Mouse (Mus musculus) midbrain, embryonic 14.5 days (tissue): ENCODE measurements at regions not wholly inside any gene's neighbourhood (a gene's known extent, or its start where the extent isn't known, plus 50 kb on each side); places are given as distances from the start of the nearest gene placed in this dataset.

Experiments
- ATAC-seq: fragments of 200-750 bp; cut with Nextera tagmentation; 2 replicates; pipeline ENCODE4 v1.8.0; 2017; ENCODE audit warnings: moderate number of reproducible peaks, moderate library complexity; ENCODE audit not compliant: low FRiP score, low TSS enrichment
- DNase-seq: peaks from one replicate; pipeline ENCODE4 v3.0.0-alpha.2; 2015
- H3K27ac ChIP-seq: fragments of 300-500 bp; sonication (generic); replicated peaks from 2 replicates; pipeline ENCODE4 v1.5.1; 2014; ENCODE audit warnings: mild to moderate bottlenecking, low read depth, low read length, moderate library complexity
- H3K27me3 ChIP-seq: fragments of 300-500 bp; sonication (generic); 2 replicates; pipeline ENCODE4 v1.6.1; 2014; ENCODE audit warnings: low read length, control low read depth, mixed read lengths; ENCODE audit not compliant: control insufficient read depth, insufficient read depth
- H3K36me3 ChIP-seq: fragments of 300-500 bp; sonication (generic); 2 replicates; pipeline ENCODE4 v1.6.1; 2014; ENCODE audit warnings: low read length, control low read depth; ENCODE audit not compliant: control insufficient read depth, insufficient read depth
- H3K4me1 ChIP-seq: fragments of 300-500 bp; sonication (generic); 2 replicates; pipeline ENCODE4 v1.6.1; 2014; ENCODE audit warnings: mild to moderate bottlenecking, antibody characterized with exemption, low read length, control low read depth; ENCODE audit not compliant: control insufficient read depth, insufficient read depth
- H3K4me2 ChIP-seq: fragments of 300-500 bp; sonication (generic); 2 replicates; pipeline ENCODE4 v1.6.1; 2014; ENCODE audit warnings: mild to moderate bottlenecking, low read length, moderate library complexity
- H3K4me3 ChIP-seq: fragments of 300-500 bp; sonication (generic); replicated peaks from 2 replicates; pipeline ENCODE4 v1.5.1; 2014; ENCODE audit warnings: low read depth, low read length
- H3K9ac ChIP-seq: fragments of 300-500 bp; sonication (generic); replicated peaks from 2 replicates; pipeline ENCODE4 v1.6.1; 2014; ENCODE audit warnings: mild to moderate bottlenecking, low read length, moderate library complexity
- H3K9me3 ChIP-seq: fragments of 300-500 bp; sonication (generic); 2 replicates; pipeline ENCODE4 v1.6.1; 2016; ENCODE audit warnings: low read length, control low read depth, mixed read lengths; ENCODE audit not compliant: control insufficient read depth
- WGBS: fragments of 180-500 bp; shearing (Covaris S2); extraction: QIAGEN DNeasy Blood & Tissue Kit; methylation state at CpG from one replicate; pipeline ENCODE4 v1.1.7; 2014; 5-methylcytosine and 5-hydroxymethylcytosine counted together

GRCm38 (mm10) chr2:46402373-46403114 is 1285.3 kb upstream of the Zeb2 start:
- Histone ChIP-seq H3K27me3 (no peaks in the 10 kb centered on the region), H3K36me3 (no peaks in the 10 kb centered on the region), H3K9me3 (no peaks in the 10 kb centered on the region), H3K4me2 (no peak overlapping the region), H3K9ac (no peak overlapping the region), H3K4me1 (no peaks in the 10 kb centered on the region), H3K27ac (no peak overlapping the region), H3K4me3 (no peak overlapping the region)
- no peak for ATAC-seq
- no peak for DNase-seq
- WGBS, result 91% methylated on average over 1 of the region's 1 CpGs

- no peak overlapping the region for H3K4me2 ChIP-seq
- no peak overlapping the region for H3K9ac ChIP-seq
- no peaks in the 10 kb centered on the region for H3K9me3 ChIP-seq
- 87% methylated on average over 2 of the region's 2 CpGs for WGBS
- H3K27ac ChIP-seq, result no peak overlapping the region
- no peaks in the 10 kb centered on the region for H3K4me1 ChIP-seq
- DNase-seq (no peak), ATAC-seq (no peak)
- no peaks in the 10 kb centered on the region for H3K27me3 ChIP-seq
- no peak overlapping the region for H3K4me3 ChIP-seq
- H3K36me3 ChIP-seq, result no peaks in the 10 kb centered on the region
Measured at GRCm38 (mm10) chr2:46394161-46394560, 1277.0 kb upstream of the Zeb2 start.

- Histone ChIP-seq H3K27ac (no peak overlapping the region), H3K4me3 (no peak overlapping the region)
- WGBS, result 93% methylated on average over 3 of the region's 3 CpGs
Measured at GRCm38 (mm10) chr2:46372847-46373461, 1255.8 kb upstream of the Zeb2 start.

GRCm38 (mm10) chr2:46371755-46372154 is 1254.6 kb upstream of the Zeb2 start:
- 81% methylated on average over 1 of the region's 1 CpGs for WGBS

More at GRCm38 (mm10) chr2:46372847-46373461, 1255.8 kb upstream of the Zeb2 start:
- Histone ChIP-seq H3K27me3 (no peaks in the 10 kb centered on the region), H3K36me3 (no peaks in the 10 kb centered on the region), H3K9ac (no peak overlapping the region), H3K4me2 (no peak overlapping the region), H3K4me1 (no peaks in the 10 kb centered on the region), H3K9me3 (no peaks in the 10 kb centered on the region)
- DNase-seq (no peak), ATAC-seq (no peak)

GRCm38 (mm10) chr2:46370949-46371348 is 1253.8 kb upstream of the Zeb2 start:
- no peak overlapping the region for H3K4me2 ChIP-seq
- H3K27me3 ChIP-seq, result no peaks in the 10 kb centered on the region
- 90% methylated on average over 5 of the region's 5 CpGs for WGBS
- no peak overlapping the region for H3K9ac ChIP-seq
- H3K4me3 ChIP-seq, result no peak overlapping the region
- no peaks in the 10 kb centered on the region for H3K36me3 ChIP-seq
- no peak overlapping the region for H3K27ac ChIP-seq
- H3K4me1 ChIP-seq, result no peaks in the 10 kb centered on the region
- DNase-seq (no peak), ATAC-seq (no peak)
- no peaks in the 10 kb centered on the region for H3K9me3 ChIP-seq

More at GRCm38 (mm10) chr2:46371755-46372154, 1254.6 kb upstream of the Zeb2 start:
- Histone ChIP-seq H3K9ac (no peak overlapping the region), H3K9me3 (no peaks in the 10 kb centered on the region), H3K4me3 (no peak overlapping the region), H3K36me3 (no peaks in the 10 kb centered on the region), H3K4me2 (no peak overlapping the region), H3K4me1 (no peaks in the 10 kb centered on the region), H3K27ac (no peak overlapping the region), H3K27me3 (no peaks in the 10 kb centered on the region)
- ATAC-seq, result no peak
- no peak for DNase-seq

GRCm38 (mm10) chr2:46368882-46369281 is 1251.7 kb upstream of the Zeb2 start:
- ATAC-seq, result no peak
- Histone ChIP-seq H3K9ac (no peak overlapping the region), H3K9me3 (no peaks in the 10 kb centered on the region), H3K27me3 (no peaks in the 10 kb centered on the region), H3K4me1 (no peaks in the 10 kb centered on the region), H3K36me3 (no peaks in the 10 kb centered on the region), H3K4me3 (no peak overlapping the region), H3K27ac (no peak overlapping the region), H3K4me2 (no peak overlapping the region)
- DNase-seq, result no peak
- WGBS, result 98% methylated on average over 4 of the region's 4 CpGs

GRCm38 (mm10) chr2:46366135-46366485 is 1248.9 kb upstream of the Zeb2 start:
- DNase-seq (no peak), ATAC-seq (no peak)
- Histone ChIP-seq H3K4me1 (no peaks in the 10 kb centered on the region), H3K36me3 (no peaks in the 10 kb centered on the region), H3K27ac (no peak overlapping the region), H3K9ac (no peak overlapping the region), H3K4me3 (no peak overlapping the region), H3K4me2 (no peak overlapping the region), H3K27me3 (no peaks in the 10 kb centered on the region), H3K9me3 (no peaks in the 10 kb centered on the region)
- 91% methylated on average over 3 of the region's 3 CpGs for WGBS

- 84% methylated on average over 4 of the region's 4 CpGs for WGBS
- H3K27ac ChIP-seq, result no peak overlapping the region
- H3K27me3 ChIP-seq, result no peaks in the 10 kb centered on the region
- no peak for ATAC-seq
- H3K9me3 ChIP-seq, result no peaks in the 10 kb centered on the region
- no peak for DNase-seq
- no peak overlapping the region for H3K4me2 ChIP-seq
- no peak overlapping the region for H3K4me3 ChIP-seq
- H3K4me1 ChIP-seq, result no peaks in the 10 kb centered on the region
- H3K36me3 ChIP-seq, result no peaks in the 10 kb centered on the region
- H3K9ac ChIP-seq, result no peak overlapping the region
Measured at GRCm38 (mm10) chr2:46365428-46366134, 1248.4 kb upstream of the Zeb2 start.
